Mouse (Mus musculus): ENCODE measurements at regions not wholly inside any gene's neighbourhood (a gene's known extent, or its start where the extent isn't known, plus 50 kb on each side); places are given as distances from the start of the nearest gene placed in this dataset.

- no peaks in the 10 kb centered on the region for H3K9me3 ChIP-seq (ENCODE audit: control insufficient read depth, low read length)
- no peak for ATAC-seq (ENCODE audit: low read depth)
- no peak overlapping the region for H3K4me2 ChIP-seq (ENCODE audit: low read depth, low read length)
- no peak overlapping the region for H3K4me3 ChIP-seq (ENCODE audit: low read depth, low read length)
- H3K4me1 ChIP-seq (ENCODE audit: control insufficient read depth, insufficient read depth, low read length), result 0 out of 2 replicates have a peak, but pooled peaks cover 3% of the 10 kb centered on the region
- WGBS, result 82% methylated on average over 3 of the region's 3 CpGs
- no peak overlapping the region for H3K9ac ChIP-seq (replicated peaks; ENCODE audit: low read depth, low read length)
- H3K27me3 ChIP-seq (ENCODE audit: control insufficient read depth, insufficient read depth, low read length), result no peaks in the 10 kb centered on the region
- no peaks in the 10 kb centered on the region for H3K36me3 ChIP-seq (ENCODE audit: control insufficient read depth, insufficient read depth, low read length)
- no peak overlapping the region for H3K27ac ChIP-seq (ENCODE audit: low read depth, low read length)
Observed at GRCm38 (mm10) chr1:76244721-76245120, 698.7 kb downstream of the Slc4a3 start.

GRCm38 (mm10) chr1:76246181-76246796 lies 700.2 kb downstream of the Slc4a3 start:
- 0 out of 2 replicates have a peak, but pooled peaks cover 3% of the 10 kb centered on the region for H3K4me1 ChIP-seq (ENCODE audit: control insufficient read depth, insufficient read depth, low read length)
- no peaks in the 10 kb centered on the region for H3K36me3 ChIP-seq (ENCODE audit: control insufficient read depth, insufficient read depth, low read length)
- no peaks in the 10 kb centered on the region for H3K9me3 ChIP-seq (ENCODE audit: control insufficient read depth, low read length)
- H3K4me3 ChIP-seq (ENCODE audit: low read depth, low read length), result no peak overlapping the region
- H3K27ac ChIP-seq (ENCODE audit: low read depth, low read length), result no peak overlapping the region
- no peaks in the 10 kb centered on the region for H3K27me3 ChIP-seq (ENCODE audit: control insufficient read depth, insufficient read depth, low read length)
- 15% methylated on average over 8 of the region's 8 CpGs for WGBS
- no peak overlapping the region for H3K4me2 ChIP-seq (ENCODE audit: low read depth, low read length)
- H3K9ac ChIP-seq (replicated peaks; ENCODE audit: low read depth, low read length), result no peak overlapping the region
- no peak for ATAC-seq (ENCODE audit: low read depth)

- no peak for ATAC-seq (ENCODE audit: low read depth)
- 62% methylated on average over 8 of the region's 8 CpGs for WGBS
- Histone ChIP-seq H3K9me3 (ENCODE audit: control insufficient read depth, low read length) (no peaks in the 10 kb centered on the region), H3K9ac (replicated peaks; ENCODE audit: low read depth, low read length) (no peak overlapping the region), H3K36me3 (ENCODE audit: control insufficient read depth, insufficient read depth, low read length) (no peaks in the 10 kb centered on the region), H3K4me3 (ENCODE audit: low read depth, low read length) (no peak overlapping the region), H3K4me2 (ENCODE audit: low read depth, low read length) (no peak overlapping the region), H3K27ac (ENCODE audit: low read depth, low read length) (no peak overlapping the region), H3K4me1 (ENCODE audit: control insufficient read depth, insufficient read depth, low read length) (0 out of 2 replicates have a peak, but pooled peaks cover 3% of the 10 kb centered on the region), H3K27me3 (ENCODE audit: control insufficient read depth, insufficient read depth, low read length) (no peaks in the 10 kb centered on the region)
Observed at GRCm38 (mm10) chr1:76247126-76247525, 701.1 kb downstream of the Slc4a3 start.

- Histone ChIP-seq H3K4me2 (ENCODE audit: low read depth, low read length) (no peak overlapping the region), H3K27ac (ENCODE audit: low read depth, low read length) (no peak overlapping the region), H3K9ac (replicated peaks; ENCODE audit: low read depth, low read length) (no peak overlapping the region), H3K36me3 (ENCODE audit: control insufficient read depth, insufficient read depth, low read length) (no peaks in the 10 kb centered on the region), H3K4me1 (ENCODE audit: control insufficient read depth, insufficient read depth, low read length) (no peaks in the 10 kb centered on the region), H3K27me3 (ENCODE audit: control insufficient read depth, insufficient read depth, low read length) (no peaks in the 10 kb centered on the region), H3K4me3 (ENCODE audit: low read depth, low read length) (no peak overlapping the region), H3K9me3 (ENCODE audit: control insufficient read depth, low read length) (no peaks in the 10 kb centered on the region)
- no peak for ATAC-seq (ENCODE audit: low read depth)
- WGBS, result 34% methylated on average over 4 of the region's 4 CpGs
Observed at GRCm38 (mm10) chr1:76258217-76258616, 712.2 kb downstream of the Slc4a3 start.

GRCm38 (mm10) chr1:76276148-76276547 lies 730.1 kb downstream of the Slc4a3 start:
- Histone ChIP-seq H3K27me3 (ENCODE audit: control insufficient read depth, insufficient read depth, low read length) (no peaks in the 10 kb centered on the region), H3K4me1 (ENCODE audit: control insufficient read depth, insufficient read depth, low read length) (0 out of 2 replicates have a peak, but pooled peaks cover 2% of the 10 kb centered on the region), H3K4me3 (ENCODE audit: low read depth, low read length) (no peak overlapping the region), H3K4me2 (ENCODE audit: low read depth, low read length) (no peak overlapping the region), H3K27ac (ENCODE audit: low read depth, low read length) (no peak overlapping the region), H3K9me3 (ENCODE audit: control insufficient read depth, low read length) (no peaks in the 10 kb centered on the region), H3K9ac (replicated peaks; ENCODE audit: low read depth, low read length) (no peak overlapping the region), H3K36me3 (ENCODE audit: control insufficient read depth, insufficient read depth, low read length) (no peaks in the 10 kb centered on the region)
- 28% methylated on average over 7 of the region's 7 CpGs for WGBS
- ATAC-seq (ENCODE audit: low read depth), result no peak

- Histone ChIP-seq H3K36me3 (ENCODE audit: control insufficient read depth, insufficient read depth, low read length) (no peaks in the 10 kb centered on the region), H3K9ac (replicated peaks; ENCODE audit: low read depth, low read length) (no peak overlapping the region), H3K4me1 (ENCODE audit: control insufficient read depth, insufficient read depth, low read length) (0 out of 2 replicates have a peak, but pooled peaks cover 2% of the 10 kb centered on the region), H3K4me2 (ENCODE audit: low read depth, low read length) (no peak overlapping the region), H3K27me3 (ENCODE audit: control insufficient read depth, insufficient read depth, low read length) (no peaks in the 10 kb centered on the region), H3K4me3 (ENCODE audit: low read depth, low read length) (no peak overlapping the region), H3K9me3 (ENCODE audit: control insufficient read depth, low read length) (no peaks in the 10 kb centered on the region), H3K27ac (ENCODE audit: low read depth, low read length) (no peak overlapping the region)
- no peak for ATAC-seq (ENCODE audit: low read depth)
- 33% methylated on average over 3 of the region's 3 CpGs for WGBS
Observed at GRCm38 (mm10) chr1:76276624-76277023, 730.6 kb downstream of the Slc4a3 start.

- no peak overlapping the region for H3K4me2 ChIP-seq (ENCODE audit: low read depth, low read length)
- H3K4me1 ChIP-seq (ENCODE audit: control insufficient read depth, insufficient read depth, low read length), result no peaks in the 10 kb centered on the region
- ATAC-seq (ENCODE audit: low read depth), result peak; percentile 61; the same call in 1 of the 2 replicates
- no peak overlapping the region for H3K27ac ChIP-seq (ENCODE audit: low read depth, low read length)
- no peaks in the 10 kb centered on the region for H3K9me3 ChIP-seq (ENCODE audit: control insufficient read depth, low read length)
- no peaks in the 10 kb centered on the region for H3K36me3 ChIP-seq (ENCODE audit: control insufficient read depth, insufficient read depth, low read length)
- no peak overlapping the region for H3K9ac ChIP-seq (replicated peaks; ENCODE audit: low read depth, low read length)
- no peaks in the 10 kb centered on the region for H3K27me3 ChIP-seq (ENCODE audit: control insufficient read depth, insufficient read depth, low read length)
- 39% methylated on average over 3 of the region's 3 CpGs for whole genome bisulfite sequencing
- H3K4me3 ChIP-seq (ENCODE audit: low read depth, low read length), result no peak overlapping the region
Observed at GRCm38 (mm10) chr1:76283322-76283721, 737.3 kb downstream of the Slc4a3 start.

- Histone ChIP-seq H3K36me3 (ENCODE audit: control insufficient read depth, insufficient read depth, low read length) (no peaks in the 10 kb centered on the region), H3K4me2 (ENCODE audit: low read depth, low read length) (no peak overlapping the region), H3K9ac (replicated peaks; ENCODE audit: low read depth, low read length) (no peak overlapping the region), H3K27ac (ENCODE audit: low read depth, low read length) (no peak overlapping the region), H3K9me3 (ENCODE audit: control insufficient read depth, low read length) (no peaks in the 10 kb centered on the region), H3K4me1 (ENCODE audit: control insufficient read depth, insufficient read depth, low read length) (no peaks in the 10 kb centered on the region), H3K4me3 (ENCODE audit: low read depth, low read length) (no peak overlapping the region), H3K27me3 (ENCODE audit: control insufficient read depth, insufficient read depth, low read length) (no peaks in the 10 kb centered on the region)
- ATAC-seq (ENCODE audit: low read depth), result no peak
- WGBS, result 80% methylated on average over 4 of the region's 4 CpGs
Observed at GRCm38 (mm10) chr1:76322943-76323559, 777.0 kb downstream of the Slc4a3 start.

GRCm38 (mm10) chr1:76323592-76323991 lies 777.5 kb downstream of the Slc4a3 start:
- Histone ChIP-seq H3K36me3 (ENCODE audit: control insufficient read depth, insufficient read depth, low read length) (no peaks in the 10 kb centered on the region), H3K27me3 (ENCODE audit: control insufficient read depth, insufficient read depth, low read length) (no peaks in the 10 kb centered on the region), H3K4me3 (ENCODE audit: low read depth, low read length) (no peak overlapping the region), H3K4me2 (ENCODE audit: low read depth, low read length) (no peak overlapping the region), H3K9ac (replicated peaks; ENCODE audit: low read depth, low read length) (no peak overlapping the region), H3K27ac (ENCODE audit: low read depth, low read length) (no peak overlapping the region), H3K9me3 (ENCODE audit: control insufficient read depth, low read length) (no peaks in the 10 kb centered on the region), H3K4me1 (ENCODE audit: control insufficient read depth, insufficient read depth, low read length) (no peaks in the 10 kb centered on the region)
- 85% methylated on average over 4 of the region's 4 CpGs for WGBS
- no peak for ATAC-seq (ENCODE audit: low read depth)
